Mouse (Mus musculus): ENCODE data around the gene Fbxo40. TPM values are rescaled to one million over a fixed set of nuclear protein-coding genes. Genes with fewer than 3 reads are reported as not detected.

Gene Fbxo40
- total RNA-seq, 2 experiments from 2014 or later: 258 to 380 TPM

DNA sequence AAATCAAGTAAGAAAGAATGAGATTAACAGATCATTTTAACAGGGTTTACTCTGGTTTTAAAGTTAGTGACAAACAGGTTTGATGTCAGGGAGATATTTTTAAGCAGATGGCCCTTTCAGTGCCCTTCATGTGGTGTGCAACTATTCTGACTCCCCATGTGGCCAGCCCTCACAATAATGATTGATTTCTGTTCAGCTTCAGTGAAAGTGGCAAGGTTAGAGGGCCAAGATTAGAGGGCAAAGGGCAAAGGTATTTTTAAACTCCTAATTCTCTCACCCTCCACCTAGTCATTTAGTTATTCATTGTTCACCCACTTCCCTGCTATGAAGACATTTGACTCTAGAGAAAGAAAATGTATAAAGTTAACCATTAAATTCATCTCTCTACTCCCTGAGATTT, 2.2 kb downstream of the Fbxo40 start:
- H3K4me3 ChIP-seq: peak overlapping the region; percentile 71
- intact Hi-C loops (cut with DNase I): loop anchor here (2.0 kb wide), 1 partner anchor 43 kb away; no protein-coding TSS in a partner anchor
- H3K27ac ChIP-seq: peak overlapping the region; percentile 93
- DNase-seq: no peak
- no peak for TF ChIP-seq CTCF (IDR thresholded peaks at IDR 0.05)

DNA sequence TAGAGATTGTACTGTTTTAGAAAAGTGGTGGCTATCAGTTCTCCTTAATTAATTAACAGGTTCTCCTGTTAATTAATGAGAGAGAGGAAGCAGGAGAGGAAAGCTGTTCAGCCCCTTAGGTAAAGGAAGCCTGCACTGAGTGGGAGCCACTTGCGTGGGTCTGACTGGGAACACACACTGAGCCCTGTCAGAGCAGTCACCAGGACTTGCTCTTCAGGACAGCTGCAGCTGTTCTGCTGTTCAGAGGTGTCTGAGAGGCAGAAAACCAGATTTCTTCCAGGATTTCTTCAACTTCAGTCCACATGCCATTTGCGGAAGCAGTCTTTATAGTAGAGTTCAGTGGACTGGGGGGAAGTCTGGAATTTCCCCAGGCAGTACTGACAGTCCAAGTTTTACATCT, 2.9 kb downstream of the Fbxo40 start:
- intact Hi-C loops (cut with DNase I): no loop called here
- H3K27ac ChIP-seq: peak overlapping the region; percentile 93
- DNase-seq: peak; percentile 55
- no peak for TF ChIP-seq CTCF (IDR thresholded peaks at IDR 0.05)
- H3K4me3 ChIP-seq: peak overlapping the region; percentile 71

DNA sequence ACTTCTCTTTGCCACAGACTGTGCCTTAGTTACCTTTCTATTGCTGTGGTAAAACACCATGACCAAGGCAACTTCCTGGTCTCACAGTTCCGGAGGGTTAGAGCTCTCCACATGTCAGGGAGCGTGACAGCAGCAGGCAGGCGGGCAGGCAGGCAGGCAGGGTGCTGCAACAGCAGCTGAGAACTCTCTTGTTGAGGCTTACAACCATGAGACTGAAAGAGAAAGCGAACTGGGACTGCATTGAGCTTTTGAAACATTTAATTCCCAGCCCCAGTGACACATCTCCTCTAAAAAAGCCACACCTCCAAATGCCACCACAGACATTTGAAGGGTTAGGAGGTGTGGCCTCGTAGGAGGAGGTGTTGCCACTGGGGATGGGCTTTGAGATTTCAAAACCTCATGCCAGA, 4.6 kb downstream of the Fbxo40 start:
- Histone ChIP-seq H3K4me3 (peak overlapping the region; percentile 71), H3K27ac (peak overlapping the region; percentile 93)
- peak; percentile 48 for DNase-seq
- no peak for TF ChIP-seq CTCF (IDR thresholded peaks at IDR 0.05)
- intact Hi-C loops (cut with DNase I): no loop called here

DNA sequence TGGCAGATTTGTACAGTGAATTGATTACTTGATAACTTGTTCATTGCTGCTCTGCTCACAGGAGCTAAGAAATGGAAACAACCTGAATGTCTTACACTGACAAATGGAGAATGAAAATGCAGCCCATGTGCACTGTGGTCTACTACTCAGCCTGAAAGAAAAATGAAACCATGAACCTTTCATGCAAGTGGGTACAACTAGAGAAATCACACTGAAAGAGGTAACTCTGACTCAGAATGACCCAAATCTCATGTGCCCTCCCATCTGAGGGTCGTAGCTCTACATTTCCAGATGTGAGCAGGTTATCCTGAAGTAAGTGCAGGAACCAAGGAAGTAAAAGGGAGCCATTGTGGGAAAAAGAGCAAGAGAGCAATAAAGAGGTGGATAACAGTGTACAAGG, 6.5 kb downstream of the Fbxo40 start:
- Histone ChIP-seq H3K27ac (peak overlapping the region; percentile 73), H3K4me3 (peak overlapping the region; percentile 55)
- TF ChIP-seq CTCF (IDR thresholded peaks at IDR 0.05): no peak
- intact Hi-C loops (cut with DNase I): no loop called here
- no peak for DNase-seq

DNA sequence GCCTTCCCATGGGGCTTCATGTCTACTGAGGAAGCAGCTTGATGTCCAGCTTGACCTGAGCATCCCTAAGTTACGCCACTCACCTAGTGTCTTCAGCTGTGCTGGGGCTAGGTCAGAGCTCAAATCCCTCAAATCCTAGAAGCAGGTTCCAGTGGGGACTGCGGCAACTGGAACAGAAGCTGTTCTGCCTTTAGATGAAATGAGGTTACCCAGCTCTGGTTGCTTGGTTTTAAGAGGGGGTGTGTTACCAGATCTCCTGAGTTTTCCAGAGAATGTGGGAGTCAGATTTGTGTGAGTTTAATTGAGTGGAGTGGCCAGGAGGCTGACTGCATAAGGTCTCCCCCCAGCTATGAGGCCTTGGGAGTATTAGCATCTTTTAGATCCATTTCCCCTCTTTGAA, 11.1 kb downstream of the Fbxo40 start:
- intact Hi-C loops (cut with DNase I): no loop called here
- Histone ChIP-seq H3K4me3 (no peak overlapping the region), H3K27ac (no peak overlapping the region)
- DNase-seq: no peak
- no peak for TF ChIP-seq CTCF (IDR thresholded peaks at IDR 0.05)

DNA sequence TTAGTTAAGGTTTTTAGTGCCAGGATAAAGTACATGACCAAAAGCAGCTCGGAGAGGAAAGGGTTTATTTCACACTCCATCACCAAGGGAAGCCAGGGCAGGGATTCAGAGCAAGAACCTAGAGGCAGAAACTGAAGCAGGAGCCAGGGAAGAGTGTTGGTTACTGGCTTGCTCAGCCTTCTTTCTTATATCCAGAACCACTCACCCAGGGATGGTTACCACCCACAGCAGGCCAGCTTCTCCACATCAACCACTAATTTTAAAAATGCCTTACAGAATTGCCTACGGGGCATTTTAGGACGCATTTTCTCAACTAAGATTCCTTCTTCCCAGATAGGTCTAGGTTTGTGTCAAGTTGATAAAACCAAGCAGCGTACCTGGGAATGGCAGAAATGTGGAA, 26.9 kb downstream of the Fbxo40 start:
- intact Hi-C loops (cut with DNase I): no loop called here

DNA sequence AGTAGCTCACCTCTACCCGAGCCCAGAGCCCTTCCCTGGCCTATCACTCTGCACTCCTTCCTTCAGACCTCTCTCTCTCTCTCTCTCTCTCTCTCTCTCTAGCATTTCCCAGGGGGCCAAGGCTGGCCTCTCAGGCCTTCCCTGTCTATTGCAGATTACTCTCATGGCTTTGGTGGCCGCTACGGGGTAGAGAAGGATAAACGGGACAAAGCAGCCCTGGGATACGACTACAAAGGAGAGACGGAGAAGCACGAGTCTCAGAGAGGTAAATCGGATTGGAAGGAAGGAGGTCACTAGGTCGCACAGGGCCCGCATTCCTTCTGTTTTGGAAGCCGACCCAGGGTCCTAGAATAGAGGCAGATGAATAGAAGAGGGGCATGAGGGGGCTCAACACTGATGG, 35.2 kb downstream of the Fbxo40 start:
- intact Hi-C loops (cut with DNase I): no loop called here
- no peak for DNase-seq
- H3K4me3 ChIP-seq: no peak overlapping the region
- no peak for TF ChIP-seq CTCF (IDR thresholded peaks at IDR 0.05)
- no peak overlapping the region for H3K27ac ChIP-seq

More for the DNA sequence above, 26.9 kb downstream of the Fbxo40 start:
- Histone ChIP-seq H3K27ac (no peak overlapping the region), H3K4me3 (no peak overlapping the region)
- no peak for TF ChIP-seq CTCF (IDR thresholded peaks at IDR 0.05)
- no peak for DNase-seq

DNA sequence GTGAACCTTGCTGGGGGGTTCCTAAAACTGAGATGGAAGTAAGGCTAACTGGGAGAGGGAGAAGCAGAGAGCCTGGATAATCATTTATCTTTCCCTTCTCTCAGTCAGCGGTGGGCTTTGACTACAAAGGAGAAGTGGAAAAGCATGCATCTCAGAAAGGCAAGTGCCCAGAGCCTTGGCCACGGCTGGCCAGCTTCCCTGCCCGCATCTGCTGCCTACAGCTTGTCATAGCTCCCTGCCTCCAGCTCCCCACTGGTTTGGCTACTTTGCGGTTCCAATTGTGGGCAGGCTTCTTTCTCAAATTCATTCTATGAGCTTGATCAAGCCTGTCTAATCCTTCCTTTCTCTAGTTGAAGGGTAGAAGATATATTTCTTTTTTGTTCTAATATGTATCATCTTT, 39.2 kb downstream of the Fbxo40 start:
- Histone ChIP-seq H3K4me3 (no peak overlapping the region), H3K27ac (no peak overlapping the region)
- intact Hi-C loops (cut with DNase I): no loop called here
- no peak for DNase-seq
- TF ChIP-seq CTCF (IDR thresholded peaks at IDR 0.05): no peak

DNA sequence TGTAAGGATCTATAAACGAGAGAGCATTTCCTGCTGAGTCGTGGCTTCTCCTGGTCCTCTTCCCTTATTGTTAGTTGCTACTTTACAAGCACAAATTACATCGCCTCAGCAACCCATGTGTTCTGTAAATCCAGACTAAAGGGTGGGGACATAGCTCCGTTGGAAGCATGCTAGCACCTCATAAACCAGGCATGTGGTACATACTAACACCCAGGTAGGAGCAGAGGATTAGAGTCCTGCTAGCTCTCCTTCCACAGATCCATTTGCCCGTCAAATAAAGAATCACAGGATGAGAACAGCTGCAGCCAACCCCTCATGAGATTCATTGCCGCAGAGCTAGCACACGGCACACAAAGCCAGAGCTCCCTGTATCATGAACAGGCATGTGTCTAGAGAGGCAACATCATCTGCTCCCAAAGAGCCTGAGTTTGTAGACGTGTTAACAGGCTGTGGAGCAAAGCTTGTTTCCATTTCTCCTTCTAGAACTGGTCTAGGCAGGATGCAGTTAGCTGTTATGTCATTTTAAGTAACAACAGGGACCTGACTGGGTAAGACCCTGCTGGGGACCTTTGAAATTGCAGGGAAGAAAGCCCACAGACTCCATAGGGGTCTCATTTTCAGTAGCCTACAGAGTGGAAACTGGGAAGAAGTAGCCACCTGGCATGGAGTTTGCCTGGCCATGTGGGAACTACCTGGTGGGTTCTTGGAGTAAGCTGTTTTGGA, 40.5 kb downstream of the Fbxo40 start:
- intact Hi-C loops (cut with DNase I): no loop called here
- no peak for TF ChIP-seq CTCF (IDR thresholded peaks at IDR 0.05)
- no peak overlapping the region for H3K27ac ChIP-seq
- H3K4me3 ChIP-seq: no peak overlapping the region
- DNase-seq: no peak

DNA sequence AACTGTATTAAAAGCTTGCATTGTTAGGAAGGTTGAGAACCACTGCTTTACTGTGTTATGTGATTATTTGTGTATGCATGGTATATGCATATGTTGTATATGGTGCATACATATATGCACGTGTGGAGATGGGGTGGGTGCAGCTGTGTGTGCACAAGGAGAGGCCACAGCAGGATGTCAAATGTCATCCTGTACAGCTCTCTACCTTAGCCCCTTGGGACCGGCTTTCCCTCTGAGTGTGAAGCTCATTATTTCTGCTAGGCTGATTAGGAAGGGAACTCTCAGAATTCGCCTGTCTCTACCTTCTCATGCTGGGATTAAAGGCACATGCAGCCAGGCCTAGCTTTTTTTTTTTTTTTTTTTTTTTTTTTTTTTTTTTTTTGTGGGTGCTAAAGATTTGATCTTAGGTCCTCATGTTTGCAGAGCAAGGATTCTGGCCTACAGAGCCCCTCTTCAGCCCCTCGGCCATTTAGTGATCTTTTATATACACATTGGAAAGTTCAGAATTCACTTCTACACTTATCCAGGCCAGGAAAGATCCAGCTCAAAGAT, 42.5 kb downstream of the Fbxo40 start:
- intact Hi-C loops (cut with DNase I): no loop called here
- no peak overlapping the region for H3K27ac ChIP-seq
- no peak overlapping the region for H3K4me3 ChIP-seq
- TF ChIP-seq CTCF (IDR thresholded peaks at IDR 0.05): no peak
- no peak for DNase-seq

DNA sequence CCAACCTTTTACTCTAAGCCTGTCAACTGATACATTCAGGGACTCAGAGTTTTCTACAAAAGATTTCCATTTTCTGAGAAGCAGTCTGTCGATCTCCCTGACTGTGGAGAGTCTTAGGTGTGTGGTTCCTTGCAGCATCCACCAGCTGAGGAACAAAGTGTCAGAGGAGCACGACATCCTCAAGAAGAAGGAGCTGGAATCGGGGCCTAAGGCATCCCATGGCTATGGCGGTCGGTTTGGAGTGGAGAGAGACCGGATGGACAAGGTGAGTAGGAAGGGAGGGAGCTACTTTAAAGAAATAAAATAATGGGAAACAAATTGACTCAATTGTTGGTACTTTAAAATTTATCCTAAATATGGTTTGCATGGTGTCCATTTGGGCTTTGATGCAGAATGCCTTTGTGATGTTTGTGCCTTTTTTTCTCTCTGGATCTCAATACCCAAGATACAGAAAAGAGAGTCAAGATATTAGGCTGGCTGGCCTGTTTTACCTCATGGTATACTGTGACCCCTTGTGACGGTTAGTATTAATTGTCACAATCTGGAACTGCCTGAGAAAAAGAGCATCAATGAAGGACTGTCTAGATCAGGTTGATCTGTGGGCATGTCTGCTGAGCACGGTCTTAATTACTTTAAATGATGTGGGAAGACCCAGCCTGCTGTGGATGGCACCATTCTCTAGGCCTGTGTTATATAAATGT, 43.7 kb downstream of the Fbxo40 start:
- intact Hi-C loops (cut with DNase I): no loop called here

DNA sequence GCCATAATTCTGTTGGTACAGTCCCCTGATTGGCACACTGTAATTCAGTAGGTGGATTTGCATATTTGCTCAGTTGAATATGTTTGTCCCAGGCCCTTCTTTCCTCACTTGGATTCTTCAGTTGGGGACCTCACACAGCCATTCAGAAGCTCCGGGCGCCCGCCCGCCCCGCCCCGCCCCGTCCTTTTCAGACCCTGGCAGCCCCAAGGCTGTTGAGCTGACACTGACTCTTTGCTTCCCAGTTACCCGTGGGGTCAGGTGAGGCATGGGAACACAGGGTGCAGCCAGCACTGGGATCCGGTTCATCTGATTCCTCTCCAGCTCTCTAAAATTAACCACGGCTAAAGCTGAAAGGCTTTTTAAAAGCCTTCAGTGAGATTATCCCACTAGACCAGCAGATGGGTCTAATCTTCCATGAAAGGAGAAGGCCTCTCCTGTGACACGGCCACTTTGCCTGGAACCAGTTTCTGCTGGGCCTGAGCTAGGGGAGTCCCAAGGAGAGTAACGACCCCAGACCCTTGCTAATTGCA, 45.3 kb downstream of the Fbxo40 start:
- peak overlapping the region; percentile 29; the same call in 1 of the 2 replicates for H3K4me3 ChIP-seq
- H3K27ac ChIP-seq: peak overlapping the region; percentile 93
- DNase-seq: peak; percentile 87
- intact Hi-C loops (cut with DNase I): loop anchor here (2.0 kb wide), 1 partner anchor 44 kb away; no protein-coding TSS in a partner anchor
- TF ChIP-seq CTCF (IDR thresholded peaks at IDR 0.05): peak; percentile 55

More for the DNA sequence above, 43.7 kb downstream of the Fbxo40 start:
- no peak for TF ChIP-seq CTCF (IDR thresholded peaks at IDR 0.05)
- DNase-seq: no peak
- H3K27ac ChIP-seq: peak overlapping the region; percentile 93
- H3K4me3 ChIP-seq: no peak overlapping the region

DNA sequence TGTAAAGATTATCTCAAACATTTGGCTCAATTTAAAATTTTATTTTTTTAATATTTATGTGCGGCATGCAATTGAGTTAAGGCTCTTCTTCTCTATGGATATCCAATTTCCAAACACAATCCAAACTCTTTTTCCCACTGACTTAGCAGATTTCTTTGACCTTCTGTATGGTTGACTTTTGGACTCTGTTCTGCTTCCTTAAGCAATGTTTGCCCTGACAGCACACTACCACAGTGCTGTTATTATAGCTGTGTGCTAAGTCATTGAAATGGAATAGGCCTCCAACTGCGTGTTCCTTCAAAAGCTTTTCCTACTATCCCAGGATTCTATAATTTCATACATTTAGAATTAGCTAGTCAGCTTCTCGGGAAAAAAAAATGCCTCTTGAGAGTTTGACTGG, 46.7 kb downstream of the Fbxo40 start:
- Histone ChIP-seq H3K27ac (peak overlapping the region; percentile 93), H3K4me3 (no peak overlapping the region)
- intact Hi-C loops (cut with DNase I): no loop called here
- peak; percentile 8 for DNase-seq
- TF ChIP-seq CTCF (IDR thresholded peaks at IDR 0.05): no peak

Data from gastrocnemius, adult 2 months (tissue).